Comparison of ENCODE assay signal across 8 mouse cellular contexts in genomic region chr2:166187874-166188453, GRCm38 (mm10). TPM values are rescaled to one million over a fixed set of nuclear protein-coding genes. Genes with fewer than 3 reads are reported as not detected.
DNase-seq lines count a peak whose midpoint lies in the region; ATAC-seq lines count a peak whose summit lies in the region.
"Not testable (repeated sequence)": the region's sequence is repeated elsewhere in the genome, so short reads cannot be mapped to it uniquely, and the experiment has no call there.

No protein-coding gene starts in this region.

- not testable (repeated sequence) for H3K4me2 ChIP-seq in forebrain, embryonic 12.5 days; hindbrain, embryonic 15.5 days; kidney, embryonic 15.5 days; limb, embryonic 12.5 days

- DNase-seq in adrenal gland, postnatal 14 days, result peak; percentile 29
- DNase-seq in heart, adult 11 months, result peak; percentile 91
- not testable (repeated sequence) for DNase-seq in midbrain, embryonic 10.5 days (ENCODE audit: low spot score)
- peak; percentile 33 for DNase-seq in right cerebral cortex, postnatal 4 days

- peak; percentile 44; the same call in 1 of the 2 replicates for ATAC-seq in forebrain, embryonic 12.5 days (ENCODE audit: low FRiP score)
- 0 out of 2 replicates have a peak, but pooled peaks have one; percentile 38 for ATAC-seq in hindbrain, embryonic 15.5 days (ENCODE audit: low FRiP score, low read depth)
- not testable (repeated sequence) for ATAC-seq in kidney, embryonic 15.5 days (replicated peaks; ENCODE audit: low FRiP score); limb, embryonic 12.5 days (ENCODE audit: insufficient number of reproducible peaks, insufficient read depth, low FRiP score, low TSS enrichment, low read depth)

- H3K27ac ChIP-seq in forebrain, embryonic 12.5 days, result not testable (repeated sequence)
- peak overlapping the region; percentile 62; the same call in 1 of the 2 replicates for H3K27ac ChIP-seq in hindbrain, embryonic 15.5 days (replicated peaks)
- peak overlapping the region; percentile 76 for H3K27ac ChIP-seq in kidney, embryonic 15.5 days
- peak overlapping the region; percentile 31; the same call in 1 of the 2 replicates for H3K27ac ChIP-seq in limb, embryonic 12.5 days
- 0 out of 2 replicates have a peak overlapping the region, but pooled peaks have one; percentile 55 for H3K27ac ChIP-seq in midbrain, embryonic 10.5 days (replicated peaks)

- H3K4me1 ChIP-seq in forebrain, embryonic 12.5 days, result not testable (repeated sequence)
- H3K4me1 ChIP-seq in hindbrain, embryonic 15.5 days (replicated peaks), result peaks cover 26% of the 10 kb centered on the region
- peaks cover 42% of the 10 kb centered on the region for H3K4me1 ChIP-seq in kidney, embryonic 15.5 days
- H3K4me1 ChIP-seq in limb, embryonic 12.5 days (replicated peaks), result peaks cover 59% of the 10 kb centered on the region
- peaks cover 35% of the 10 kb centered on the region for H3K4me1 ChIP-seq in midbrain, embryonic 10.5 days

- not testable (repeated sequence) for H3K9ac ChIP-seq in forebrain, embryonic 12.5 days; hindbrain, embryonic 15.5 days; kidney, embryonic 15.5 days; limb, embryonic 12.5 days (replicated peaks)

- H3K36me3 ChIP-seq in forebrain, embryonic 12.5 days (replicated peaks); hindbrain, embryonic 15.5 days; kidney, embryonic 15.5 days; limb, embryonic 12.5 days; midbrain, embryonic 10.5 days: not testable (repeated sequence)

- H3K27me3 ChIP-seq in forebrain, embryonic 12.5 days, result peaks cover 68% of the 10 kb centered on the region
- H3K27me3 ChIP-seq in hindbrain, embryonic 15.5 days; limb, embryonic 12.5 days: not testable (repeated sequence)
- peaks cover 11% of the 10 kb centered on the region; the same call in 1 of the 2 replicates for H3K27me3 ChIP-seq in kidney, embryonic 15.5 days
- peaks cover 15% of the 10 kb centered on the region for H3K27me3 ChIP-seq in midbrain, embryonic 10.5 days (ENCODE audit: low read depth, poor library complexity, severe bottlenecking)

- not testable (repeated sequence) for H3K4me3 ChIP-seq in forebrain, embryonic 12.5 days (replicated peaks); hindbrain, embryonic 15.5 days; kidney, embryonic 15.5 days (replicated peaks); limb, embryonic 12.5 days (replicated peaks); midbrain, embryonic 10.5 days

- H3K9me3 ChIP-seq in forebrain, embryonic 12.5 days; hindbrain, embryonic 15.5 days; kidney, embryonic 15.5 days (replicated peaks); limb, embryonic 12.5 days; midbrain, embryonic 10.5 days (replicated peaks): not testable (repeated sequence)

- WGBS in forebrain, embryonic 12.5 days, result 40% methylated on average over 8 of the region's 11 CpGs
- WGBS in hindbrain, embryonic 15.5 days, result 43% methylated on average over 8 of the region's 11 CpGs
- WGBS in kidney, embryonic 15.5 days, result 51% methylated on average over 8 of the region's 11 CpGs
- 75% methylated on average over 8 of the region's 11 CpGs for WGBS in limb, embryonic 12.5 days
- 84% methylated on average over 10 of the region's 11 CpGs for WGBS in midbrain, embryonic 10.5 days

RNA-seq across cellular contexts. Expression of gene Sulf2, which starts 32.5 kb away (rescaled TPM):
- total RNA-seq in adrenal gland, postnatal 14 days (2021), result 60.5 and 60.7 TPM in 2 replicates
- 67.1 and 77.9 TPM in 2 replicates for polyA plus RNA-seq in forebrain, embryonic 12.5 days (2016; fragmentation: Nextera tagmentation; extraction: Ambion mirVana)
- polyA plus RNA-seq in hindbrain, embryonic 15.5 days (2015; fragmentation: Nextera tagmentation; extraction: Ambion mirVana), result 106 and 113 TPM in 2 replicates
- polyA plus RNA-seq in kidney, embryonic 15.5 days (2015; fragmentation: Nextera tagmentation; extraction: Ambion mirVana), result 61.0 and 65.3 TPM in 2 replicates
- polyA plus RNA-seq in limb, embryonic 12.5 days (2016; fragmentation: Nextera tagmentation; extraction: Ambion mirVana), result 176 and 187 TPM in 2 replicates
- polyA plus RNA-seq in midbrain, embryonic 10.5 days (2016; fragmentation: Nextera tagmentation; extraction: Ambion mirVana), result 62.5 and 74.5 TPM in 2 replicates
